Mouse (Mus musculus) neural tube, embryonic 11.5 days (tissue): ENCODE results near the gene Ern1. TPM values are rescaled to one million over a fixed set of nuclear protein-coding genes. Genes with fewer than 3 reads are reported as not detected.

Source experiments
- ATAC-seq: fragments of 200-750 bp; cut with Nextera tagmentation; 2 replicates; pipeline ENCODE4 v1.8.0; 2017; ENCODE audit warnings: moderate number of reproducible peaks, mild to moderate bottlenecking, moderate TSS enrichment, moderate library complexity; ENCODE audit not compliant: insufficient read depth, low FRiP score, low TSS enrichment
- DNase-seq: peaks from one replicate; pipeline ENCODE4 v3.0.0-alpha.2; 2015; ENCODE audit warnings: low spot score
- H3K27ac ChIP-seq: fragments of 300-500 bp; sonication (generic); 2 replicates; pipeline ENCODE4 v1.5.1; 2014; ENCODE audit warnings: low read depth, mild to moderate bottlenecking, low read length
- H3K27me3 ChIP-seq: fragments of 300-500 bp; sonication (generic); 2 replicates; pipeline ENCODE4 v1.6.1; 2014; ENCODE audit warnings: mild to moderate bottlenecking, low read length, mixed read lengths; ENCODE audit not compliant: control insufficient read depth, insufficient read depth
- H3K36me3 ChIP-seq: fragments of 300-500 bp; sonication (generic); 2 replicates; pipeline ENCODE4 v1.6.1; 2014; ENCODE audit warnings: mild to moderate bottlenecking, low read length, moderate library complexity, mixed read lengths; ENCODE audit not compliant: control insufficient read depth, insufficient read depth
- H3K4me1 ChIP-seq: fragments of 300-500 bp; sonication (generic); 2 replicates; pipeline ENCODE4 v1.6.1; 2014; ENCODE audit warnings: low read length, mixed read lengths; ENCODE audit not compliant: control insufficient read depth, insufficient read depth
- H3K4me2 ChIP-seq: fragments of 300-500 bp; sonication (generic); 2 replicates; pipeline ENCODE4 v1.6.1; 2014; ENCODE audit warnings: low read depth, mild to moderate bottlenecking, moderate library complexity
- H3K4me3 ChIP-seq: fragments of 300-500 bp; sonication (generic); 2 replicates; pipeline ENCODE4 v1.5.1; 2014; ENCODE audit warnings: low read depth, low read length
- H3K9ac ChIP-seq: fragments of 300-500 bp; sonication (generic); 2 replicates; pipeline ENCODE4 v1.6.1; 2014; ENCODE audit warnings: mild to moderate bottlenecking, low read length
- H3K9me3 ChIP-seq: fragments of 300-500 bp; sonication (generic); 2 replicates; pipeline ENCODE4 v1.6.1; 2016; ENCODE audit warnings: low read length; ENCODE audit not compliant: control insufficient read depth
- WGBS: fragments of 180-500 bp; shearing (Covaris S2); extraction: QIAGEN DNeasy Blood & Tissue Kit; methylation state at CpG from one replicate; pipeline ENCODE4 v1.1.7; 2014; 5-methylcytosine and 5-hydroxymethylcytosine counted together
- polyA plus RNA-seq: library from polyadenylated mRNA; unstranded; fragments of >200 nt; fragmentation: Nextera tagmentation; extraction: Ambion mirVana; gene quantifications from 2 replicates; pipeline ENCODE4 v1.2.1, GENCODE M21; 2014

The Ern1 gene
- polyA plus RNA-seq, 1 experiment from 2014 or later, result 6.6 TPM

DNA sequence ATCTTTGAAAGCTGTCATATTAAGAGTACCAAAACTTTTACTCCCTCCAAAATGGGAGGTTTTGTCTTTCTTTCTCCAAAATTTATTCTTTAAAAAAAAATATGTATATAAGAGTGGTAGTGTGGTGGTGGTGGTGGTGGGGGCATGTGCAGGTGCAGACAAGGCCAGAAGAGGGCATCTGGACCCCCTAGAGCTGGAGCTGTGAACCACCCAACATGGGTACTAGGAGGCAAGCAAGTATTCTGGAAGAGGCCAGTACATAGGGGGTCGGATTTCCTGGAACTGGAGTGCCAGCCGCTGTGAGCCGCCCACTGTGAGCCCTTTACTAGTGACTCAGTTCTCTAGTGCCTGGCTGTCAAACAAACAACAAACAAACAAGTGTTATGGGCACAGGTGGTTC lies 34.9 kb upstream of the Ern1 start:
- peaks cover 3% of the 10 kb centered on the region; the same call in 1 of the 2 replicates for H3K4me1 ChIP-seq

DNA sequence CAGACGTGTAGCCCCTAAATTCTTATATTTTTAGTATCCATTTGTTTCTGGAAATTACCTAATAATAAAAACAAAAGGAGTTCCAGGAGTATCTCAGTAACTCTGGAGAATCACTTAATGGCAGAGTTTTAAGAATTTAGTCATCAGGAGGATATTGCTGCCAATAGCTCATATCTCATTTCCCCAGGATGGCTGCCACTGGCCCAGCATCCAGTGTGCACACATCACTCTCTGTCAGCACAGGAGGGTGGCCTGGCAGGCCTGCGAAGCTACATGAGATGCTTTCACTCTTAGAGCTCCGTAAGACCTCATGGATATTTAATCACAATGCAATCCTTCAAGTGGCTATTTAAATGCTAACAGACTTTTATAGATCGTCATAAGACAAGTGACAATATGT lies 34.0 kb upstream of the Ern1 start:
- H3K36me3 ChIP-seq, result no peaks in the 10 kb centered on the region
- peaks cover 3% of the 10 kb centered on the region; the same call in 1 of the 2 replicates for H3K4me1 ChIP-seq
- 46% methylated on average over 4 of the region's 4 CpGs for WGBS
- H3K27me3 ChIP-seq, result no peaks in the 10 kb centered on the region
- H3K9ac ChIP-seq, result no peak overlapping the region
- H3K9me3 ChIP-seq, result no peaks in the 10 kb centered on the region
- H3K4me3 ChIP-seq, result no peak overlapping the region
- DNase-seq, result no peak
- no peak overlapping the region for H3K27ac ChIP-seq
- ATAC-seq, result no peak
- no peak overlapping the region for H3K4me2 ChIP-seq

More for the DNA sequence above, 34.9 kb upstream of the Ern1 start:
- no peak for ATAC-seq
- Histone ChIP-seq H3K27me3 (no peaks in the 10 kb centered on the region), H3K4me3 (no peak overlapping the region), H3K9ac (no peak overlapping the region), H3K4me2 (no peak overlapping the region), H3K9me3 (no peaks in the 10 kb centered on the region), H3K27ac (no peak overlapping the region), H3K36me3 (no peaks in the 10 kb centered on the region)
- no peak for DNase-seq
- 57% methylated on average over 3 of the region's 3 CpGs for WGBS

DNA sequence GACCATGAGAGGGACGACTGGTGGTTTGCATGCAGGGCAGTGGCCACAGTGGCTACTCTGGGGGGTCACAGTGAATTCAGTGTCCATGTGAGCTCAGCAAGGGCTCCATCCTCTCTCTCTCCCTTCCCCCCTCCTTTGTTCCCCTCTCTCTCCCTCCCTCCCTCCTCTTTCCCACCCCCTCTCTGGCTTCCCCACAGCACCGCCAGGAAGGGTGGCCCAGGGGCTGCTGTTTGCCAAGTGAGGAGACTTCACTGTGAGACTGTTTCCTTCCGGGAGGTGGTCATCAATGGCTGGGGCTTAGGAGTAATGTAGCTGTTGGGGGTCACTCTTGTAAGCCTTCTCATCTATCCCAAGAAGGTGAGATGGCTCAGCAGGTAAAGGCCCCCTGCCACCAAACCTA lies 32.8 kb upstream of the Ern1 start:
- ATAC-seq, result no peak
- Histone ChIP-seq H3K4me2 (no peak overlapping the region), H3K9me3 (no peaks in the 10 kb centered on the region), H3K36me3 (no peaks in the 10 kb centered on the region), H3K27ac (no peak overlapping the region), H3K9ac (no peak overlapping the region; the same call in 1 of the 2 replicates), H3K4me1 (peaks cover 3% of the 10 kb centered on the region; the same call in 1 of the 2 replicates), H3K27me3 (no peaks in the 10 kb centered on the region), H3K4me3 (no peak overlapping the region)
- 26% methylated on average over 3 of the region's 3 CpGs for WGBS
- no peak for DNase-seq

DNA sequence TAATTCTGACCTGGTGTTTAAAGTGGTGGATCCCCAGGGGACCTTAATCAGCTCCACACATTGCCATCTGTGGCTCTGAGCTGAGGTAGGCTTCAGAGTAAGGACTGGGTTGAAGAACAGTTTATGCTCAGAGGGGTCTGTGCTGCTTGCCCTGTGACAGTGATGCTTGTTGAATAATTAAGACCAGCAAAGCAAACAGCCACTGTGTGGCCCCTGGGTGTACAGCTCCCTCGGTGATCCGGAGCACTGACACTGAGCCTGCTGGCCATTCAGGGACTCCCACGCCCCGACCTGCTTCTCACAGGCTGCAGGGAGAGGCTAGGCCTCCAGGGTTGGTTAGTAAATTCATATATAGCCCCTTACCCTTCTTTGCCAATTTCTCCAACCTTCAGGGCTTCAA lies 31.9 kb upstream of the Ern1 start:
- peaks cover 5% of the 10 kb centered on the region; the same call in 1 of the 2 replicates for H3K4me1 ChIP-seq
- ATAC-seq, result no peak
- no peaks in the 10 kb centered on the region for H3K27me3 ChIP-seq
- no peak overlapping the region for H3K9ac ChIP-seq
- H3K9me3 ChIP-seq, result no peaks in the 10 kb centered on the region
- 49% methylated on average over 4 of the region's 4 CpGs for WGBS
- H3K4me3 ChIP-seq, result no peak overlapping the region
- no peak overlapping the region for H3K27ac ChIP-seq
- no peaks in the 10 kb centered on the region for H3K36me3 ChIP-seq
- no peak overlapping the region for H3K4me2 ChIP-seq
- no peak for DNase-seq

DNA sequence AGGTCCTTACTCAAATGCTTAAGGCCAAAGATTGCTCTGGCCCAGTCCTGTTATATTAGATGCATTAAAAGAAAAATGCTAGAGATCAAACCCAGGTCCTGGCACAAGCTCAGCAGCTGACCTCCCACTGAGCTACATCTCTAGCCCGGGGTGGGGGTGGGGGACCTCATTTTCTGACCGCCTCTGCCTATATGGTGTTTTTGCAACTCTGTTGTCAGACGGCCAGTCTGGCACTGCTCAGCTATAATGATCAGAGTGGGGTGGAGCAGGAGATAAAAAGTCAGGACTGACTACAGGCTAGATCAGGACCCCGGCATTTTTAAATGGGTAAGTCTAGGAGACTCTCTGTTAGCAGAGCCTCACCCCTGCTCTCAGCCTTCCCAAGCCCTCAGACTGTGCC lies 30.7 kb upstream of the Ern1 start:
- DNase-seq (no peak), ATAC-seq (no peak)
- WGBS, result 44% methylated on average over 4 of the region's 4 CpGs
- H3K4me3 ChIP-seq, result no peak overlapping the region
- no peak overlapping the region for H3K9ac ChIP-seq
- no peak overlapping the region for H3K4me2 ChIP-seq
- no peaks in the 10 kb centered on the region for H3K36me3 ChIP-seq
- peaks cover 5% of the 10 kb centered on the region; the same call in 1 of the 2 replicates for H3K4me1 ChIP-seq
- no peaks in the 10 kb centered on the region for H3K9me3 ChIP-seq
- H3K27me3 ChIP-seq, result no peaks in the 10 kb centered on the region
- no peak overlapping the region for H3K27ac ChIP-seq

GRCm38 (mm10) chr11:106515079-106515745 lies 27.6 kb upstream of the Ern1 start:
- peak overlapping the region; percentile 16; the same call in 1 of the 2 replicates for H3K9ac ChIP-seq

DNA sequence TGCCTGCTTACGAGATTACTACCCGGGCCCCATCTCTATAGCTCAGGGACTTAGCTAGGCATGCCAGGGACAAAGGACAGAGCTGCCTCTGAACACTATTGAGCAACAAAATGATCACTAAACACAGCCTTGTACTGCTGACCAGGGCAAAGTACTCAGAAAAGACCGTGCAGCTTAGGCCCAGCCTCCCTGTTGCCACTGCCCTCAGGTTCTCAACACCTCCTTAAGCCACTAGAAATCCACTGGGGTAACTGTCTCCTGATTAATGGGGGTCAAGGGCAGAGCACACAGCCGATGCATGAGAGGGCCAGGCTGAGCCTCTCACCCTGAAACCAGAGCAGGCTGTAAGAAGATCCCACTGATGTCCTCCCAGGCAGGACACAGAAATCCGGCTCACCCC lies 26.8 kb upstream of the Ern1 start:
- no peak for DNase-seq
- H3K9me3 ChIP-seq, result no peaks in the 10 kb centered on the region
- WGBS, result 43% methylated on average over 5 of the region's 5 CpGs
- H3K27ac ChIP-seq, result 0 out of 2 replicates have a peak overlapping the region, but pooled peaks have one; percentile 44
- no peak for ATAC-seq
- no peak overlapping the region for H3K4me2 ChIP-seq
- no peaks in the 10 kb centered on the region for H3K27me3 ChIP-seq
- no peaks in the 10 kb centered on the region for H3K36me3 ChIP-seq
- peak overlapping the region; percentile 16; the same call in 1 of the 2 replicates for H3K9ac ChIP-seq
- 0 out of 2 replicates have a peak, but pooled peaks cover 3% of the 10 kb centered on the region for H3K4me1 ChIP-seq
- no peak overlapping the region for H3K4me3 ChIP-seq

More at GRCm38 (mm10) chr11:106515079-106515745, 27.6 kb upstream of the Ern1 start:
- no peaks in the 10 kb centered on the region for H3K27me3 ChIP-seq
- H3K4me2 ChIP-seq, result no peak overlapping the region
- WGBS, result 70% methylated on average over 16 of the region's 16 CpGs
- no peak overlapping the region for H3K27ac ChIP-seq
- H3K4me3 ChIP-seq, result no peak overlapping the region
- ATAC-seq, result no peak
- no peak for DNase-seq
- H3K36me3 ChIP-seq, result no peaks in the 10 kb centered on the region
- no peaks in the 10 kb centered on the region for H3K9me3 ChIP-seq
- peaks cover 5% of the 10 kb centered on the region; the same call in 1 of the 2 replicates for H3K4me1 ChIP-seq

- H3K36me3 ChIP-seq, result 0 out of 2 replicates have a peak, but pooled peaks cover 3% of the 10 kb centered on the region
- no peak overlapping the region for H3K4me3 ChIP-seq
- DNase-seq, result no peak
- ATAC-seq, result no peak
- no peak overlapping the region for H3K9ac ChIP-seq
- H3K9me3 ChIP-seq, result no peaks in the 10 kb centered on the region
- H3K27ac ChIP-seq, result no peak overlapping the region
- 0 out of 2 replicates have a peak, but pooled peaks cover 2% of the 10 kb centered on the region for H3K4me1 ChIP-seq
- H3K27me3 ChIP-seq, result no peaks in the 10 kb centered on the region
- H3K4me2 ChIP-seq, result no peak overlapping the region
- 37% methylated on average over 2 of the region's 2 CpGs for WGBS
Observed at GRCm38 (mm10) chr11:106513166-106513565, 25.5 kb upstream of the Ern1 start.

DNA sequence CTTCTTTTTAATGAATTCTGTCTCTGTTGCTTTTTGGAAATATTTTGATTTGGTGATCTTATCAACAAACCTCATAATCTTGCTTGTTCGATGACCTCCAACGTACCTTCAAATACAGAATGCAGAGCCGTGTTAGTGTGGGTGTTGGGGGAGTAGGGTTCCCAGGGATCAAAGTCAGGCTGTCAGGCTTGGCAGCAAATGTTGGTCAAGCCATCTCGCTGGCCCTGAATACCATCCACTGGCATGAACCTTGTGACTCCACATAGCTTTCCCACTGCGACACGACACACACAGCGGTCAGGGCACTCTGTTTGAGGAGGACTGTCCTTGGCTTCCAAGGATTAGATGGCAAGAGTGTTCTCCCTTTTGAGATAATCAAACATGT lies 24.3 kb upstream of the Ern1 start:
- H3K4me2 ChIP-seq, result no peak overlapping the region
- H3K9ac ChIP-seq, result no peak overlapping the region
- DNase-seq, result no peak
- no peak overlapping the region for H3K4me3 ChIP-seq
- H3K4me1 ChIP-seq, result 0 out of 2 replicates have a peak, but pooled peaks cover 2% of the 10 kb centered on the region
- 92% methylated on average over 7 of the region's 7 CpGs for WGBS
- no peak overlapping the region for H3K27ac ChIP-seq
- H3K9me3 ChIP-seq, result no peaks in the 10 kb centered on the region
- ATAC-seq, result no peak
- no peaks in the 10 kb centered on the region for H3K27me3 ChIP-seq
- 0 out of 2 replicates have a peak, but pooled peaks cover 3% of the 10 kb centered on the region for H3K36me3 ChIP-seq
